Mouse (Mus musculus) left cerebral cortex, postnatal 14 days (tissue): Measurements from ENCODE around the gene Ifitm10. TPM values are rescaled to one million over a fixed set of nuclear protein-coding genes. Genes with fewer than 3 reads are reported as not detected.
"Not testable (repeated sequence)": the region's sequence is repeated elsewhere in the genome, so short reads cannot be mapped to it uniquely, and the experiment has no call there.

Source experiments
- DNase-seq, 2 experiments: peaks; one replicate each; pipeline ENCODE4 v3.0.0; 2021 to 2022; ENCODE audit warnings: low spot score in 2 of 2, mixed read lengths in 1 of 2
- intact Hi-C: fragments of 180-260 bp; cut with DNase I; formaldehyde crosslinking; loops from one replicate; pipeline ENCODE4 v1.15.1; 2025
- long read RNA-seq, 2 experiments: library from polyadenylated mRNA; stranded (forward); transcript quantifications; one replicate each; pipeline ENCODE4 v2.0.0; 2021
- total RNA-seq, 2 experiments: library from RNA; stranded (reverse); gene quantifications; 2 replicates each; pipeline ENCODE4 v1.2.3; 2021

Gene Ifitm10
- 10 to 100 TPM; 22.3 to 24.9 TPM for total RNA-seq
- long read RNA-seq, experiment 1, transcript Ifitm10-202 (3 exons, 1,158 nt), result major isoform, 19 of 26 reads
- long read RNA-seq, experiment 1, partial matches to known transcripts, result 2 of 26 reads
- long read RNA-seq, experiment 1, other reads (novel, unspliced or antisense), result 5 of 26 reads
- long read RNA-seq, experiment 2, transcript Ifitm10-202 (3 exons, 1,158 nt), result major isoform, 9 of 14 reads
- long read RNA-seq, experiment 2, partial matches to known transcripts, result 2 of 14 reads
- long read RNA-seq, experiment 2, other reads (novel, unspliced or antisense), result 3 of 14 reads

- intact Hi-C loops, result no loop called here
- DNase-seq, result peak; percentile 26 to 42
These were observed at the start of gene Ifitm10 for GRCm38 (mm10) chr7:142373641-142374412. TSS of gene Ifitm10 (minus strand) at chr7:142373753.

GRCm38 (mm10) chr7:142421826-142422225 lies 48.3 kb upstream of the Ifitm10 start:
- DNase-seq, result no peak
- intact Hi-C loops, result no loop called here

GRCm38 (mm10) chr7:142419887-142420286 lies 46.3 kb upstream of the Ifitm10 start:
- intact Hi-C loops, result no loop called here
- DNase-seq, result no peak

GRCm38 (mm10) chr7:142418679-142419078 lies 45.1 kb upstream of the Ifitm10 start:
- no peak for DNase-seq

GRCm38 (mm10) chr7:142418027-142418426 lies 44.5 kb upstream of the Ifitm10 start:
- no peak for DNase-seq
- intact Hi-C loops, result no loop called here

More at GRCm38 (mm10) chr7:142418679-142419078, 45.1 kb upstream of the Ifitm10 start:
- intact Hi-C loops, result no loop called here

GRCm38 (mm10) chr7:142416225-142416624 lies 42.7 kb upstream of the Ifitm10 start:
- DNase-seq, result no peak
- intact Hi-C loops, result no loop called here

- DNase-seq, result no peak
- intact Hi-C loops, result no loop called here
These were observed 41.8 kb upstream of the Ifitm10 start for GRCm38 (mm10) chr7:142415314-142415713.

GRCm38 (mm10) chr7:142413285-142413684 lies 39.7 kb upstream of the Ifitm10 start:
- intact Hi-C loops, result no loop called here
- DNase-seq, result no peak

- no peak for DNase-seq
- intact Hi-C loops, result no loop called here
These were observed 36.0 kb upstream of the Ifitm10 start for GRCm38 (mm10) chr7:142409603-142410002.

GRCm38 (mm10) chr7:142408686-142409085 lies 35.1 kb upstream of the Ifitm10 start:
- intact Hi-C loops, result no loop called here
- no peak for DNase-seq

- intact Hi-C loops, result no loop called here
- DNase-seq, result no peak
These were observed 34.4 kb upstream of the Ifitm10 start for GRCm38 (mm10) chr7:142407935-142408334.

GRCm38 (mm10) chr7:142405134-142405533 lies 31.6 kb upstream of the Ifitm10 start:
- DNase-seq, intact Hi-C loops: not testable (repeated sequence)

GRCm38 (mm10) chr7:142403591-142403990 lies 30.0 kb upstream of the Ifitm10 start:
- DNase-seq, result peak in 1 of 2 experiments; percentile 55
- intact Hi-C loops, result no loop called here

GRCm38 (mm10) chr7:142400750-142401142 lies 27.2 kb upstream of the Ifitm10 start:
- intact Hi-C loops, result no loop called here
- no peak for DNase-seq

- intact Hi-C loops, result no loop called here
- peak; percentile 56 to 74 for DNase-seq
These were observed 26.7 kb upstream of the Ifitm10 start for GRCm38 (mm10) chr7:142400112-142400749.

- intact Hi-C loops, result no loop called here
- no peak for DNase-seq
These were observed 25.7 kb upstream of the Ifitm10 start for GRCm38 (mm10) chr7:142399250-142399649.

- DNase-seq, result no peak
- intact Hi-C loops, result no loop called here
These were observed 24.5 kb upstream of the Ifitm10 start for GRCm38 (mm10) chr7:142398052-142398451.

- intact Hi-C loops, result no loop called here
- DNase-seq, result no peak
These were observed 23.1 kb upstream of the Ifitm10 start for GRCm38 (mm10) chr7:142396611-142397010.

- intact Hi-C loops, result no loop called here
- no peak for DNase-seq
These were observed 21.9 kb upstream of the Ifitm10 start for GRCm38 (mm10) chr7:142395472-142395871.
